Mouse (Mus musculus) cerebellum, adult 2 months (tissue): Measurements from ENCODE around the gene Scyl3.

Source experiments
- CTCF ChIP-seq: fragments of 200-500 bp; IDR thresholded peaks from 2 replicates; pipeline ENCODE4 v1.5.1; 2011; ENCODE audit warnings: low read depth, mild to moderate bottlenecking, control low read depth, low read length, moderate library complexity, borderline replicate concordance; ENCODE audit not compliant: insufficient read depth
- POLR2A ChIP-seq: fragments of 200-500 bp; IDR thresholded peaks from 2 replicates; pipeline ENCODE4 v1.6.1; 2011; ENCODE audit warnings: low read length, control low read depth, borderline replicate concordance; ENCODE audit not compliant: insufficient read depth

DNA sequence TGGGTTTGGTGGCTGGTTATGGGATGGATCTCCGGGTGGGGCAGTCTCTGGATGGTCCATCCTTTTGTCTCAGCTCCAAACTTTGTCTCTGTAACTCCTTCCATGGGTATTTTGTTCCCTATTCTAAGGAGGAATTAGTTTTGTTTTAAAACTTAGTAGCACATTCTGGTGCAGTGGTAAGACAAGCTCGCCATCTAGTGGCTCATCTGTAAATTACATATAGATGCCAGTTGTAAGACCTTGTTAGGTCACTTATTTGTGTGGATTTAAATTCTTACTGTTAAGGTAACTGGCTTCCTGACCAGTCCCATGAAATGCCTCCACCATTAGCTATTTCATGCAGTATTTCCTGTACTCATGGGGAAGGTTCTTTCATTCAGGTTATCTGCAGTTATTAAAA lies 18.6 kb upstream of the Scyl3 start:
- TF ChIP-seq CTCF (peak; percentile 30; the same call in 1 of the 2 replicates), POLR2A (no peak)
